Mouse (Mus musculus): ENCODE data around the gene Tnfrsf1b.

The Tnfrsf1b gene

DNA sequence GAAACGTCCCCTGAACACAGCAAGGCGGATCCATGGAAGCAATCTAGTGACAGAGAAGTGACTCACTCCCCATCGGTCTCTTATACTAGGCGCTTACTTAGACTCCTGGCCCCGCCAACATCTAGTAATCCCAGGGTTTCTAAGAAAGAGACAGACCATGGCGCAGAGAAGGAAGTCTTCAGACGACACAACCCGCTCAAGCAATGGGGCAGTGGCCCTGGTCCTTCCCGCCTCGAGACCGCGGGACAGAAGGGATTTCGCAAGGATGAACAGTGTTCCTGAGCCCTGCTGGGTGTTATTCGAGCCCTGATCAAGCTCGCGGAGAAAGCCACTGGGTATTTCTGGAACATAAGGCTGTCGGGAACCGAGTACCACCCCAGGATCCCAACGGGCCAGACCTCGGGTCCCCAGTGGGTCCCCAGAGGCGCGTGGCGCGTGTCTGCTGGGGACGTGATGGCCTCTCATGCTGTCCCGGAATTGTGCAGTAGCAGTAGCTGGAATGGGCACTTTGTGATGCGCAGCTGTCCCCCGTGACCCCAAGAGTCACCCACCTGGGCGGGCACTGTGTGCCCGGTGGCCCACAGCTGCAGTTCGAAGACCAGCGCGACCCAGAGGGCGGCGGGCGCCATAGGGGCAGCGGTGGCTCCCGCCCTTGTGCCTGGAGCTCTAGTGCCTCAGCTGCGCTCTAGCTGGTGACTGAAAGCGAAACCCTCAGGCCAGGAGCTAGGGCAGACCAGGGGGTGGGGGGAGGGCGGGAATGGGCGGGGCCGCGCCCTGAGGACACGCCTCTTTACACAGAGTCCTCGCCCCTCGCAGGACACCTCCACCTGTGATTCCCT lies at the start of gene Tnfrsf1b:
Gene Tnfrsf1b (minus strand): TSS at position 698 of the 839 bp plus-strand sequence.
- peak; percentile 37 for DNase-seq (ENCODE audit: low spot score)

GRCm38 (mm10) chr4:145295589-145296300 lies 49.1 kb upstream of the Tnfrsf1b start:
- DNase-seq (ENCODE audit: low spot score): peak; percentile 73

- no peak for DNase-seq (ENCODE audit: low spot score)
Observed at GRCm38 (mm10) chr4:145294588-145294987, 47.9 kb upstream of the Tnfrsf1b start.

DNA sequence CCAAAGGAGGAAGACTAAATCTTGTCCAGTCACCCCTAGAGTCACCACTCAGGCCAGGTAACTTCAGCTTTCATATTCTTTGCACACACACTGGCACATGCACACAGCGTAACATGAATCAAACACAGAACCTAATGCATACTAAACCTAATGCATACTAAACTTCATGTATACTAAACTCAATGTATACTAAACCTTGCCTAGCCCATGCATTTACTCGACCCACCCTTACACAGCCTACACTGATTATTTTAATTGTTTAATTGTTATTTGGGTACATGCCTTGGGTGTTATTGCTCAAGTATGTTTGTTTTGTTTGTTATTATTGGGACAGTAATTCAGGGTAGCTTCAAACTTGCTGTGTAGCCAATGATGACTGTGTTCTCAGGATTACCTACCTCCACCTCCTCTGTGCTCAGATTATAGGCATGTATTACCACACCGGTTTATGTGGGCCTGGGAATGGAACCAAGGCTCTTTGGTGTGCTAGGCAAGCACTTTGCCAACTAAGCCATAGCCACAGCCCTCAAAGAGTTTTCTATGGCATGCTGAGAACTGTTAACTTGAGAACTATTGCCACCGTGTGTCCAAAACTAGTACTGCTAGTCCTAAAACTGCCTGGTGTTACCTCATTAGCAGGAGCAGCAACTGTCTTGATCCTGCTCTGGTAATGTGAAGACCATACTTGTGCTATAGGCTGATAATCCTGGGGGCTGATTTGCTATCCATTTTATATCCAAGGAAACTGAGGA lies 39.9 kb upstream of the Tnfrsf1b start:
- DNase-seq (ENCODE audit: low spot score): peak; percentile 87

DNA sequence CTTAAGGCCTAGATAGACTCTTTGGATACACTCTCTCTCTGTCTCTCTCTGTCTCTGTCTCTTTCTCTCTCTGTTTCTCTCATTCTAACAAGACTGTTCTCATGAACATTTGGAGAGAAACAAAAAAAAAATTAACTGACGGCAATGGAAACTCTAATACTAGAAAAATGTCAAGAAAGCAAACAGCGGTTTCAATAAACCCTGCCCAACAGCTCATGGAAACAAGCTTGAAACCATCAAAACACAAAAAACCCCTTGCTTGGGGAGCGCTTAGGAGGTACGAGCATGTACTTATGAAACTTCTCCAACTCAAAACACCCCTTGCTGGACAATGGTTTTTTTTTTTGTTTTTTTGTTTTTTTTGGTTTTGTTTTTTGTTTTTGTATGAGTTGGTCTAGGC lies 38.0 kb upstream of the Tnfrsf1b start:
- DNase-seq (ENCODE audit: low spot score): no peak

- DNase-seq (ENCODE audit: low spot score): no peak
Observed at GRCm38 (mm10) chr4:145283441-145283840, 36.8 kb upstream of the Tnfrsf1b start.

DNA sequence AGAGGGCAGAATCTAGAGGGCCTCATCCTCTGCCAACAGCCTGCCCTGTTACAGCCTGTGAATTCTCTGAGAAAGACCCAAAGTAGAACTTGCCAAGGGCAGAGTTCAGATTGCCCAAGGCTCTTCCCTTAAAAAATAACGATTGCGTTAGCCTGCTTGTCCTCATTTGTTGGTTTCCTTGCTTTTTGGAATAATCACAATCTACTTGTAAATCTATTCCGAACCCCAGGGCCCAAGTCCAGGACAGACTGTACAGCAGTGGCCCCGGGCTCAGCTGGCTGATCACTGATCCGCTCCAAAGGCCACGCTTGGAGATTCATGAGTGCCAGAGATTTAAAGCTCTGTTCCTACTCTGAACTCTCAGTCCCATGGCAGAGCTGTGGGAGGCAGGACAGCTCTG lies 34.3 kb upstream of the Tnfrsf1b start:
- no peak for DNase-seq (ENCODE audit: low spot score)

GRCm38 (mm10) chr4:145278724-145279370 lies 32.2 kb upstream of the Tnfrsf1b start:
- DNase-seq (ENCODE audit: low spot score): no peak

DNA sequence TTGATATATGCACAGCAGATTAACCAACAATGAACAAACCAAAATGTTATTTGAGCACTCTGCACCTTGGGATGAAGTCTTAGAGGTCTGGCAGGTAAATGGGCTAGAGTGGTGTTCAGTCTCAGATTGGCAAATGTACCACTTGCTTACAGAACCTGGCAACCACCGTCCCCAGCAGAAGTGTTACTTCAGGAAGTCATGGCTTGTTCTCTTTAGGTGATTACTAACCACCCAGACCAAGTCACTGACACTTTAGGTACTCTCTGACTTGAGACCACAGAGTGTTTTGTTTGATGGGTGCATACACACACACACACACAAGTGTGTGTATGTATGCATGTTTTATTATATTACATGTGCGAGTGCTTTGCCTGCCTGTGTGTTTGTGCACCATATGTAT lies 31.6 kb upstream of the Tnfrsf1b start:
- no peak for DNase-seq (ENCODE audit: low spot score)

DNA sequence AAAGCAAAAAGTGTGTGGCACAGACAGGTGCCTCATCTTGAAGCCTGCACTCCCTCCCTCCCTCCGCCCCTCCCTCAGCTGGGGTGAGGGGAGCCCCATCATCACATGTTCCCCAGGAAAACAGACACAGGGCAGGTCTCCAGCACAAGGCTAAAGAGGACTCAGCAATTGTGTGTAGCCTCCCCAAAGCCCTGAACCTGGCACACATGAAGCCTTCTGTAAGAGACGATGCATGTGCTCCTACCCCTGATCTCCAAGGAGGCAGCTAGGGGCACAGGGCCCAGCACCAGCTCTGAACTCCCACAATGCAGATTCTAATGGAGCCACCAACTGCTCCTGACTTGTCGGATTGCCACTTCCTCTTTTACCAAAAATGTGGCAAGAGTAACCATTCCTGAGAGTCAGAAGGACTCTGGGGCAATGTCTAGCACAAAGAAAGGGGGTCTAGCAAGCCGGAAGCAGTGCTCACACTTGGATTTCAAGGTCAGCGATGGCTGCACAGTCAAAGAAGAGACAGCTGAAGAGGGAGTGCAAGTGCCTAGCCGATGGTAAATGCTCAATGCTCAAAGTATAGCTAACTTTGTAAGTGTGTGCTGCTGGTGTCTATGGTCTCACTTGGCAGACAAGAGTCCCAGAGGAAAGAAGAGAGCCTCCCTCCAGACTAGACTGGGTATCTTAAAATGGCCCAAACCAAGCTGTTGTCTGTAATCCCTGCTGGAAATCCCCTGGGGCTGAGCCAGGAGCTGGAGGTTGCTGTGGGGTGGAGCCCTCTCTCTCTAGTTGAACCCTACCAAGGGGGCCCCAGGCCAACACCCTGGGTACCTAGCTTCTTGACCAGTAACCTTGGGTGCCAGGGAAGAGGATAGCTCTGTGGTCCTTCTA lies 29.9 kb upstream of the Tnfrsf1b start:
- no peak for DNase-seq (ENCODE audit: low spot score)

DNA sequence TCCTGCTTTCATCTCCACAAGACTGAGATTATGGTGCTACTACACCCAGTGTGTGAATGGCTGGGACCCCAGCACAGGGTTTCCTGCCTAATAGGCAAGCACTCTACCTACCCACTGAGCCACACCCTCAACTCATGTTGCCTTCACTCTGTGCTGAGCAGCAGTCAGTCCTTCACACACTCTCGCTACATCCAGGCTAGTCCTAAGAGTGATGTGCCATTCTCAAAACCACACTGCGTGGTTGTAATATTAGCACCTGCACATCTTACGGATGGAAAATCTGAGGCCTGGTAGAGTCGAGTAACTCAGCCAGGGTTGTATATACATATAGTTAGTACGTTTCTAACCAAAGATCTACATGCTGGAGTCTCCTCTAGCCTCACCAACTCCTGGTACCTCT lies 28.2 kb upstream of the Tnfrsf1b start:
- no peak for DNase-seq (ENCODE audit: low spot score)

GRCm38 (mm10) chr4:145273923-145274322 lies 27.3 kb upstream of the Tnfrsf1b start:
- no peak for DNase-seq (ENCODE audit: low spot score)

GRCm38 (mm10) chr4:145272763-145273162 lies 26.1 kb upstream of the Tnfrsf1b start:
- DNase-seq (ENCODE audit: low spot score): no peak

GRCm38 (mm10) chr4:145271634-145272033 lies 25.0 kb upstream of the Tnfrsf1b start:
- no peak for DNase-seq (ENCODE audit: low spot score)

- no peak for DNase-seq (ENCODE audit: low spot score)
Observed at GRCm38 (mm10) chr4:145270136-145270535, 23.5 kb upstream of the Tnfrsf1b start.

DNA sequence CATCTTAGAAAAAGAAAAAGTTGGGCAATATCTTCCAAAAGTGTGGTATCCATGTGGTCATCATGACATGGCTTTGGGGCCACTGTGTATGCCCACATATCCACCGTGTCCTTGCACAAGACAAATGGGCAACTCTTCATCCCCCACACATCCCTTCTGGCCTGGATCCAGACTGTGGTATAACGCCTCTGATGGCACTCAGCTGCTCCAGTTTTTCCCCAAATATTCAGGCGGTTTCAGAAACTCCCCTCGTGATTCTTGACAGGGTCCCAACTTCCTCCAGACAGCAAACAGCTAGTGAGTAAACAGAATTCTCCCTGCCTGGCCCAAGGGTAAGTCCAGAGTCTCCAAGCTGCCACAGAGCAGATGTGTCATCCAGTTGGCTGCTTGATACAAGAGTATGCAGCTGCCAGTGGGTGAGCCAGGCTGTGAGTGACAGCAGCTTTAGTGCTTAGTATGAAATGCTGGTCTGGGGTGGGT lies 21.0 kb upstream of the Tnfrsf1b start:
- DNase-seq (ENCODE audit: low spot score): no peak

DNA sequence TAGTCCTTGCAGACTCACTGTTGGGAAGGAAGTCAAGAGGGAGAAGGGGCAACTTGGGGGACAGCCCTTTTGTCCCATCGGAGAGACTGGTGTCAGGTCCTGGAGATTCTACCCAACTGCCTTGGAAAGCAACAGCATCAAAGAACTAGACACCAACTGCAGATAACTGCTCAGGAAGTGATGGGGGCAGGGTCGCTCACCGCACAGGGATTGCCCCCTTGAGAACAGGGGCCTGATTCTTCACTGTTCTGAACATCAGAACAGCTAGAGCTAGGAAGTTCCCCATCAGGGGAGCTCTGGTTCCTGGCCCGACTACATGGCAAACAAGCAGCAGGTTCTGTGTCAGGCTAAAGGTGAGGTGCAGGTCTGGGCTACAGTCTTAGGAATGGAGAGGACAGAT lies 19.8 kb upstream of the Tnfrsf1b start:
- DNase-seq (ENCODE audit: low spot score): no peak

- no peak for DNase-seq (ENCODE audit: low spot score)
Observed at GRCm38 (mm10) chr4:145264761-145265160, 18.1 kb upstream of the Tnfrsf1b start.

DNA sequence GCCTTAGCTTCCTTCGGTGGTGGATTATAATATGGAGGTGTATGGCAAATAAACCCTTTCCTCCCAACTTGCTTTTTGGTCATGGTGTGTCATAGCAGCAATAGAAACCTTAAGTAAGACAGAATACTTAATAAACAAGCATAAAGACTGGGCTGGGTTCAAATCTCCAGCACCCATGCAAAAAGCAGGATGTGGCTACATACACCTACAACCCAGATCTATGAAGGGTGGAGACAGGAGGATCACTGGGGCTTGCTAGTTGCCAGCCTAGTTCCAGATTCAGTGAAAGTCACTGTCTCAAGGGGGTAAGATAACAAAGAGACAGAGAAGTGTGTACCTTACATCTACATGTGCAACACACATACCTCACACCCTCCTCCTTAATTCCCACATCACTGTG lies 16.9 kb upstream of the Tnfrsf1b start:
- no peak for DNase-seq (ENCODE audit: low spot score)

DNA sequence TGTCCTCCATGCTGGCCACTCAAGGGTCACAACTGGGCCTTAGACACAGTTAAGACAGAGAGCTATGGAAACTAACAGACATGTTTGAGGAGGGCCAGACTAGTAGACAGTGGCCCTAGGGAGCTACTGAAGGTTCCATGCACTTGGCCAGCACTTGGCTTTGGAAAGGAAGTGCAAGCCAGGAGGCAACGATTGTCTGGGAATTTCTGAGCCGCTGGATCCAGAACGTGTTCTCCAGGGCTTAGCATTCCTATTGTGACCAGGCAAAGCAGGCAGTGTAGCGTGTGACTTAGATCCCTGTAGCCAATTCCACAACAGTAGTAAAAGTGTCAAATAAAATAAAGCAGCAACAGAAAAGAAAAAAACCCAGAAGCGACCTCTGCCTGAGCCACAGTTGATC lies 14.1 kb upstream of the Tnfrsf1b start:
- DNase-seq (ENCODE audit: low spot score): no peak
